Mouse (Mus musculus) lung, postnatal 25 days (tissue): Measurements from ENCODE around the gene Gm21776.
"Not testable (repeated sequence)": the region's sequence is repeated elsewhere in the genome, so short reads cannot be mapped to it uniquely, and the experiment has no call there.

Source experiments
- DNase-seq: peaks from one replicate; pipeline ENCODE4 v3.0.0; 2022; ENCODE audit warnings: low spot score

Gm21776 gene

GRCm38 (mm10) chrY:76378362-76378761, at the start of gene Gm21776:
Gene Gm21776, plus strand, starts transcription at chrY:76378662.
- not testable (repeated sequence) for DNase-seq
